Mouse (Mus musculus) c-Kit-positive CD71-negative TER-119-negative erythroid progenitor cells, embryonic 14.5 days (primary cell): ENCODE results near the gene BC067074.
"Not testable (repeated sequence)": the region's sequence is repeated elsewhere in the genome, so short reads cannot be mapped to it uniquely, and the experiment has no call there.

Experiments
- DNase-seq: peaks from one replicate; pipeline ENCODE4 v3.0.0-alpha.2; 2013; ENCODE audit warnings: low read depth

Gene BC067074

DNA sequence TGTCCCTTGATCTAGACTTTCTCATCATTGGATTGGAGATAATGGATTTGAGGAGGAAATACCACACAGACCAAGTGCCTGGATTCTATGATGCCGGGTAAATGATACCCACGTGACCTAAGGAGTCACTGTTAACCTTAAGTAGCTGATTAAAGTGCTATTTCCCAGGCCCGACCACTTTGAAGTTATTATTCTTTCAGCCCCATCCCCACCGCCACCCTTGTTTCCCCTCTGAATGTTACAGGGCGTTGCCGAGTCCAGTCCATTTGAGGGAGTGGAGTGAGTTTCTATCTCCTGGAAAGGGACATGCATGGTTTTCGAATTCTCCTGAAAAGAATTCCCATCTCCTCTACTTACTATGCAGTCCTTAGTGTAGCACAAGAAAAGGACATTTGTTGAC lies 84.7 kb downstream of the BC067074 start:
- DNase-seq: no peak

DNA sequence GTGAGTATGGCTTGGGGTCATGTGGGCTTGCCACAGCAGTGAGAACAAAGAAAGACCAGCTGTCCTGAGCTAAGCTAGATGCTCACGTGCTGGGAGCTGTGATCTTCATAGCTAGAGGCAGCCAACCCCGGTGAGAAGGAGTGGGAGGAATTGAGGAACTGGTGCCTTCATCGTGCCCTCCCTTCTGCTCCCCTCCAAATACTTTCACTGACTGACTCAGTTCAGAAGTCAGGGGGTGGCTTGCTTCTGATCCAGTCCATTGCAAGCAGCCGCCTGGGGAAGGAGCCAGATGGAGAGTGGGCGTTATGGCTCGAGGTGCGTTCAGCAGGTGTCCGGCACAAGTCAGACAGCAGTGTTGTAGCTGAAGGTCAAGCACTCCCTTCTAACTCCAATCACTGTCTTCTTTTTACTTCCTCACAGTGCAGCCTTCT lies 86.0 kb downstream of the BC067074 start:
- DNase-seq: peak; percentile 32

DNA sequence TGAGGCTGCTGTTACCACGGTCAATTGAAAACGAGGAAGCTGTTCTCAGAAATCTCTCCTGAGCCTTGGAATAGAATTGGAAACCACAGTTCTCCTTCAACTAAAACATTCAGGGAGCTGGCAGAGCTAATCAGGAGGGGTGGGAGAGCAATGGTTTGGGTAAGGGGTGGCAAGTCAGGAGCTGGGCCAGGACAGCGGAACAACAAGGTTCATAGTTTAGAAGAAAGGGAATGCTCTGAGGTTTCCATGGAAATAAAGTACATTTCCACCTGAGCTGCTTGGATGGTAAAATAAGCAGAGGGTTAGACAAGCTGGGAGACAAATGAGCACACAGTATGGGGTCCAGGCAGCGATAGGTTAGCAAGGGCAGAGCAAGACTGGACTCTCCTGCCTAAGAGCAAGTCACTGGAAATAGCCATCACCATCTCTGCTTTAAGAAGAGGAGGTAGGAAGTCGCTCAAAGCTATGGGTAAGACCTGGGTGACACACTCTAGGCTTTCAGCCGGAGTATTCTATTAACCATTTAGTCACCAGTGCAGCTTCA lies 86.9 kb downstream of the BC067074 start:
- DNase-seq: no peak

DNA sequence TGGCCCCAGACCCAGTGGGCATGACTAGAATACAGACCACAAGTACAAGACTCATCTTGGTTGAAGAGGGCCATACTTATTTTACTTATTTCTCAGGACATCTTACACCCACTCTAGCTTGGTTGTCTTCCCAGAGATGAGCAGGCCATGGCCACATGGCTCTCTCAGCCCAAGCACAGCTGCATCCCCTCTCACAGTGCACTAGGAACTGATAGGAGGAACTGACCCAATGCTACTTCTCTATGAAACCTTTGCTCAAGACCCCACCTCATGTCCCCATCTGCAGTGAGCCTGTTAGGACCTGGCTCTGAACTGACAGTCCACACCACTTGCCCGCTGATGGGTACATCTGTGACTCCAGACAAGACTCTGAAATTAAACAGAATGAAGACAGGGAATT lies 88.8 kb downstream of the BC067074 start:
- DNase-seq: no peak

DNA sequence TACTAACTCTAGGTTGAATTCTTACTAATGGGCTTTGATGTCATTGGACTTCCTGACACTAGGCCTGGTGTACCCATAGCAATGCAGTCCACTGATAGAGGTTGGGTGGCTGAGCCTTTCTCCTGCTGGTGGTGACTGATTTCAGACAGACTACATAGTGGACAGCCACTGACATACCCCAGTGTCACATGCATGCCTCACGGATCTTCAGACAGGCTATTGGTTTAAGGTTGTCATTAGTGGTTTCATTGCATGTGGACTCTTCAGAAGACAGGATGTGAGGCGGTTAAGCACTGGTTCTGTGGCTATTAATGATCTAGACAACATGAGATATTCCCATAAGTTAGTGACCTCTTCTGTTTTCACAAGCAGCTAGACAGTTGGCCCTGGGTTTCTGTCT lies 89.2 kb downstream of the BC067074 start:
- no peak for DNase-seq

DNA sequence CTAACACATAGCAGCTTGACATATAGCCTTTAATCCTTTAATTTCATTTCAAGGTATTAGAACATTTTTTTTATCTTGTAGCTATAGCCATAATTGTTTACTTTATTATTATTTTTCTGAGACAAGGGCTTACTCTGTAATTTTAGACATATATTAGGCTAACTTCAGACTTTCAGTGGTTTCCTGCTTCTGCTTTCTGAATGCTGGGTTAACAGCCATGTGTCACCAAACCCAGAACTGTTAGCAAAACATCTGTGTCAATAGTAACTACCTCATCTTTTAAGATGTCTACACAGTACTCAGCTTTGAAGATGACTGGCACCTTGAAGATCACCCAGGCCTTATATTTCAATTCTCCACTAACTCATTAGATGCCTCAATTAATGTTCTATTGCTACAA lies 89.8 kb downstream of the BC067074 start:
- DNase-seq: not testable (repeated sequence)

DNA sequence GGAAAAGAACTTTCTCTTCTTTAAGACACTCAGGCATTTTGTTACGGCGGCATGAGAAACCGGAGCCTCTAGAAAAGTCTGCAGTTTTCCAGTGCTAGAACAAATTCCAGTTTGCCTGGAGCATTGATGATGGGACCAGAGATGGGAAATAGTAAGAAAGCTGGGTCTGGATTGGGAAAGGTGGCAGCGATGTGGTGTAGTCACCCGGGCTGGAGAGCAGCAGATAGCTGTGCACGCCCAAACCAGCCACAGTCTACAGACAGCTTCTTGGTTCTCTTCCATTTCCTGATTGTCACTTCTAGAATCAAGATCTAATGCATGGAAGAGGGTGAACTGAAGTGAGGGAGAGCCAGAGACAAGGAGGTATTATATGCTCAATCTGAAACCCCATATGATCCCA lies 100.4 kb downstream of the BC067074 start:
- no peak for DNase-seq

DNA sequence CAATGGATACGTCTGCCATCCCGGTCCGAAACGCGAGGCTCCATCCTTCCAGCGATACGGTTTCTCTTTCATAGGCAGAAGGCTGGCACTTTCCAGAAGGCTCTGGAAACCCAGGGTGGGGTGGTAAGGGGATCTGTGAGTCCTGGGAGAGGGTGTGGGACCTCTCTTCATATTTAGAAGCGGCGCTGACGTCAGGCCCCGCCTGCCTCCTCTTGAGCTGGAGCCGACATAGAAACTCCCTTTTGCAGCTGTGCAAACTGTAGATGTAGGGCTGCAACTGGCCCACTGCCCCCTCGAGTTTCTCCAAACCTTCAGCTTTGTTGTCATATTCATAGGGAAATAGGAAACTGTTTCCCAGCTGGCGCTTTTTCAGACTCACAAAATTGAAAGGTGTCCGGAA lies 101.6 kb downstream of the BC067074 start:
- no peak for DNase-seq

DNA sequence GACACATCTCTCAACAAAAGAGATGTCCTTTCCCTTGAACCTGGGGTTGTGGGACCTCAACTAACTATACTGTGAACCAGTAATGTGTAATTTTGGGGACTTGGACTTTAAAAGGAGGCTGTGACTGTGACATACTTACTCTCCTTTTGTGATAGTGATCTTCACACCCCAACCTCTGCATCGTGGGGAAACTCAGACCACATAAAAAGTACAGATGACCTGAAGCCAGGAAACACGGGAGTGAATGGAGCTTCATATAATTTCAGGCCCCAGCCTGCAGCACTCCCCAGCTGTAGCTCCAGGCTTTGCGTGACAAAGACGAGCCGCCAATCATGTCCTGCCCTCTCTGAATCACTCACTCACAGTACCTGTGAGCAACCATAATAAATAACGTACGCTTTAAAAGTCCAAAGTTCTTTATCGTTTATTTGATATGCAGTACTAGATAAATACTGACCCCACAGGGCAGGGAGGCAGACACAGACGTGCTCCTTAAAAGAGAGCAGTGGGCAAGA lies 104.1 kb downstream of the BC067074 start:
- no peak for DNase-seq

DNA sequence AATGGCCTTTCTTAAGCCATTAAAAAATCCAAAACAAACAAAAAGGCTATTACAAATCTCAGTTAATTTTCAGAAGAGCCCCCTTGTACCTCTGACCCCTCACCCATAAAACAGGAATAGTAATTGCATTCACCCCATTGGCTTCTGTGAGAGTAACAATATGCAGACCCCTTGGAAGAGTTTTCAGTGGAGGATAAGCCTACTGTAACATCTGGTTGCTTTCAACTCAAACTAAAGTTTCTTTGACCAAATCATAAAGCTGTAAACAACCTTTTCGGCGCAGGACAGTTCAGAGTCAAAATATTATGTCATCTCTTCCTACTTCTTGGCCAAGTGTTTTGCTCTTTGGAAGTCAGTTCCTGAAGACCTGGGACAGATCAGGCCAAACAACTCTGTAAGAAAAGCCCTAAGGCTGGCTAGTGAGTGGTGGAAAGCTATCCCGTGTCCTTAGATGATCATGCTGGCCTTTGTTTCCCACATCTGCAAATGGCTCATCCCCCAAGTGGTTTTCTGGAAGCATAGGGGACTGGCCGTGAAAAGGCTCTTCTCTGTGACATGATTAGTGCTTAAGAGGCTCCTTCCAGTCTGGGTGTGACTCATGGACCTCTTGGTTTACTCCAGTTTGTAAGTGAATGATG lies 108.5 kb downstream of the BC067074 start:
- no peak for DNase-seq

DNA sequence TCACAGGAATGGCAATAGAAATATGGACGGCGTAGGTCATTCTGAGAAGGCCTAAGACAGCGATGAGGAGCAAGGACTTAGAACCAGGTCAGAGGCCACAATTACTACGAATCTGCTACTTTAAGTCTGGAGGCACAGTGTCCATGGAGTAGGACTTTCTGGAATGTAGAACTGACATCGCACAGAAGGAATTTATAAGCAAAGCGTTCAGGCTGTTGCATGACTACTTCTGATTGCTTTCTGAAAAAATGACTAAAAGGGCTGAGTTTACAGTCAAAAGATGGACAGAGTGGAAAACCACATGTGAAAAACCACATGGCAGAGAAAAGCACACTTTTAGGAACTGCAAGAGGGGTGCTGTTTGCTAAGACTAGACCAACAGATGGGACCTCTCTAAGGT lies 110.7 kb downstream of the BC067074 start:
- no peak for DNase-seq

DNA sequence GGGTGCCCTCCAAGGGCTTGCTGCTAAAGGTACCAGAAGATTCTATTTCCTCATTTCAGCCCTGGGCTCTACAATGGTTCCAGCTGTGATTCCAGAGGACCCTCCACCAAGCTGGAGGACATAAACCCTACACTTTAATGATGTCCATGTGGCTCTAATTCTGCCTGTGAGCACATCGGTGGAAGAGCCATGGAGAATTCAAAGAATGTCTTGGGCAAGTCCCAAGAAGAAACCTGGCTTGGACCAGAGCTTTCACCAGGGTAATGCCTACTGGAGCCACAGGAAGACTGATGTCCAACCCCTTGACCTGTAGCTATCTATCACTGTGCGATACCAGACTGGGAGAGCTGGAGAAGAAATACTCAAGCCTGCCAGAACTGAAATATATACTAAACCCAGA lies 111.2 kb downstream of the BC067074 start:
- DNase-seq: no peak

DNA sequence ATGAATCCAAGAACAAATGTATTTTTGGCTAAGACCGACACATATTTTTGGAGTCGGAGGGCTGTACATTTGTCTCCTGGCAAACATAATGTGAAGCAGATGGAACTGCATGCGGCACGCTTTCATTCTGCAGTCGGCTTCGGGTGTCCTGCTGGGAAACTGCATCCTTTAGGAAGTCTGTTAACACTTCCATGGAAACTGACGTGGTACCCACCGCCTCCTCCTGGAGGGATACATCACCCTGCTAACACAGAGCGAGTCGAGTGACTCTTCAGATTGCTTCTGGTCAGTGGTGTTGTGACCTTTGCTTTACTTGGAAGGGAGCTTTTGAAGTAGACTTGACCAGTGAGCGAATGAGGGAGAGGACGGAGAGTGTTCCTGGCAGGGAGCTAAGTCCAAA lies 117.0 kb downstream of the BC067074 start:
- DNase-seq: no peak

DNA sequence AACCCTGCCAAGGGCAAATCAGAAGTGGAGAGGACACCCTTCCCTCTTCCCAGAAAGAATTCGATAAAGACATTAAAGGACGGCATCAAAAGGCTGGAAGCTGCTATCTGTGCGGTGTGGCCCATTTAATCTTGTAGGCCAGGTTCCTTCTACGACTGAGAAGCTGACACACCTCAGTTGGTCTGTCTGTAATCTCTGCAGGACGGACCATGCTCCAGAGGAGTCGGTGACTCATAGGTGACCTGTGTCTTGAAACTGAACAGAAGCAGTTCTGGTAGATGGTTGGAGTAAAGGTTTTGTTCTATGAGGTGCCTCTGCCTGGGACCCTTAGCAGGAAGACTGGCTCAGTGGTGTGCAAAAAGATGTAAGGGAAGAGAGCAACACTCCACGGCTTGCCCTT lies 122.6 kb downstream of the BC067074 start:
- DNase-seq: no peak

DNA sequence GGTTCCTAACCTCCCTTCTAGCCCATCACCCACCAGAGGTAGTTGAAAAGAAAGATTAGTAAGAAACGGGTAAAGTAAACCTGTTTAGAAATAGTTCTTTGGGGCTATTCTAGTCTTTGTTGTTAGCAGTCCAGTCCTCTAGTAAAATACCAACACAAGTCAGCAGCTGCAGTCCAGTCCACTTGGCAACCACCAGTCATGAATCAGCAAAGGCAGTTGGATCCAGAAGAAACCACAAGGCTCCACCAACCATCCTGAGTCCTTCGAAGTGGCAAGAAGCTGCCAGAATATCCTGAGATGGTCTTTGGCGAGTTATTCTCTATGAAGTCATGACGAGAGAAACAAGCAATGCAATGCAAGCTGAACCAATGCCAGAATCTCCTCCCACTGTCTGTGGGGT lies 124.0 kb downstream of the BC067074 start:
- DNase-seq: no peak

DNA sequence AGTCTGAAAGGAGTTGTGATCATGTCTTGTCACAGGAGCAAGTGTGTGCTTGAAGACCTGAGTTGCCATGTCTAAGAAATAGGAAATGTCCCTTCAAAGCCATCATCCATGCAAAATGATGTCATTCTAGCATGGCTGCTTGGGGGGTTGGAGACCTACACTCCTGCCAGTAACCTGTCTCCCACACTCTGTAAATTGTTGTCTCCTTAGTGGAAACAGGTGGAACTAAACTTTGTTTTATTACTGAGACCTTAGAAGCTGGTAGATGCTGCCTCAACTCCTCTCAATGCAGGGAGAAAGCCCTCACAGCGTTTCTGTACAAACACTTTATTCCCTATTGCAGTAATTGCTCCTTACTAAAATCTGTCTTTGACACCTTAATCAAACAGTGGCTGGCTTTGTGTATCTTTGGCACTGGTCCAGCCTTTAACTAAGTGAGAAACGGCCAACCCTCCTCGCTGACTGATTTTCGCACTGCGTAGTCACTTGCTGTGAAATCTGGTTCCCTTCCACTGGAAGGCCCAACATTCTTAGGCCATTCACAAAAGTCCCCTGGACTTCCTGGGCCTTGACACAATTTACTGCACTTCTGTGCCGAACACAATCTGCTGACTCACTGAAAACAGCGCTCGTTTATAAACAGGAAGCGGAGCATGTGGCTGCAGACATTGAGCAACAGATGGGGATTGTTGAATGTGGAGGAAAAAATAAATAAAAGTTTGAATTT lies 125.0 kb downstream of the BC067074 start:
- no peak for DNase-seq

DNA sequence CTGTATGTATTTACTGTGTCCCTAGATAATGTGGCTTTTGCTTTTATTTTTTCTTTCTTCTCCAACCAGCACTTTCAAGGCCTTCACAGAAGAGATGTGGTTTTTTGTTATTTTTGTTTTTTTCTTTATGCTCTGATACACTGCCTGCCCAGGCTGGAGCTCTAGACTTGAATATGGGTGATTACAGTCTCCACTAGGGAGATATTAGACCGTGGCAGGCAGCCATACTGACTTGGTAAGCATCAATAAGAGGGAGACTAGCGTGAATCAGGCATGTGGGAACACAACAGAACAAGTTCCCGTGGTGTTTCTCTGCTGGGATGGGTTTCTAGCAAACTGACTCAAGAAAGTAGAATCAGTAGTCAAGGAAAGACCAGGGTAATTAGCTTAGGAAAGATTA lies 125.7 kb downstream of the BC067074 start:
- no peak for DNase-seq

DNA sequence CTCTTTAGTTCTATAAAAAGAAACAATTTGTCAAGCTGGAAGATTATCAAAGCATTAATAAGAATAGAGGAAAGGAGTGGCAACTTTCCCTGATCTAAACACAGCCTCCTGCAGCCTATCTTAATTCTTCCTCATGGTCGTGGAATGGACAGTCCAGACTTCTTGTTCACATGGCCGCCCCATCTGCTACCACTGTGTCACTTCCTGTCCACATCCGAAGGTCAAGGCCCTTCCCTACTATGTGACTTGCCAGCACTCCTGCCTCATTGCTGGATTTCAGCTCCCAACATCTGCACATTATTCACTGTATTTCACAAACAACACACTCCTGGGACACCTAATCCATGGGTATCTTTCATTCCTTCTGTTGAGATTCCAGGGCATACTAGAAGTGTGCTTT lies 128.5 kb downstream of the BC067074 start:
- DNase-seq: no peak

DNA sequence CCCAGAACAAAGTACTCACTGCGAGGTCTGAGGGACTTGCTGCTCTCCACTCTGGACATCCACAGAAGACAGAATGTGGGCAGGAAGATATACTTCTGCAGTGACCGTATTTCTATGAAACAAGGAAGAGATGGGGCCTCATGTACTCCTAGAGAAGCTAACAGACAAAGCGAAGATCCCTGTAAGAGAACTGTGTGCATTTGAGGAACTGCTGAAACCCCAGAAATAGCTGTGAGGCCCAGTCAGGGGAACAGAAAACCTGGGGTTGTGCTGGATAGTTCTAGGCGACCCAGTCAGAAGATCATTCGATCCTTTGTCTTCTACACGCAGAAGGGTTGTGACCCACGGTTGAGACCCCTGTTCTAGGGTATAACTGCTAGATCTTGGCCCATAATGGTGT lies 130.9 kb downstream of the BC067074 start:
- no peak for DNase-seq

DNA sequence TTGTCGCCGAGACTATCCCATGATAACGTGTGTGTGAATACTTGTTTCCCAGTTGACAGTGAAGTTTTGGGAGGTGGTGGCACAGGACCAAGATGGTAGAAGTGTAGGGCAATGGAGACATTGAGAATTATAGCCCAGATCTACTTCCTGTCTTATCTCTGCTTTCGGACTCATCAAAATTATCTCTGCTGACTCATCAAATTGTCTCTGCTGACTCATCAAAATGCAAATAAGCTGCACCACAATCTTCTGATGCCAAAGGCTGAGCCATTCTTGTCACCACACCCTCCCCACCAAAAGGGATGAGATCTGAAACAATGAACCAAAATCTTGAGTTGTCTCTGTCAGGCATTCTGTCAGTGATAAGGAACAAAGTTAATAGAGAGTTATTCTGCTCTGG lies 132.9 kb downstream of the BC067074 start:
- DNase-seq: no peak
